Mouse (Mus musculus) neural tube, embryonic 11.5 days (tissue): ENCODE data around the gene Kcnab1. TPM values are rescaled to one million over a fixed set of nuclear protein-coding genes. Genes with fewer than 3 reads are reported as not detected.

Source experiments
- ATAC-seq: fragments of 200-750 bp; cut with Nextera tagmentation; 2 replicates; pipeline ENCODE4 v1.8.0; 2017; ENCODE audit warnings: moderate number of reproducible peaks, mild to moderate bottlenecking, moderate TSS enrichment, moderate library complexity; ENCODE audit not compliant: insufficient read depth, low FRiP score, low TSS enrichment
- DNase-seq: peaks from one replicate; pipeline ENCODE4 v3.0.0-alpha.2; 2015; ENCODE audit warnings: low spot score
- H3K27ac ChIP-seq: fragments of 300-500 bp; sonication (generic); 2 replicates; pipeline ENCODE4 v1.5.1; 2014; ENCODE audit warnings: low read depth, mild to moderate bottlenecking, low read length
- H3K27me3 ChIP-seq: fragments of 300-500 bp; sonication (generic); 2 replicates; pipeline ENCODE4 v1.6.1; 2014; ENCODE audit warnings: mild to moderate bottlenecking, low read length, mixed read lengths; ENCODE audit not compliant: control insufficient read depth, insufficient read depth
- H3K36me3 ChIP-seq: fragments of 300-500 bp; sonication (generic); 2 replicates; pipeline ENCODE4 v1.6.1; 2014; ENCODE audit warnings: mild to moderate bottlenecking, low read length, moderate library complexity, mixed read lengths; ENCODE audit not compliant: control insufficient read depth, insufficient read depth
- H3K4me1 ChIP-seq: fragments of 300-500 bp; sonication (generic); 2 replicates; pipeline ENCODE4 v1.6.1; 2014; ENCODE audit warnings: low read length, mixed read lengths; ENCODE audit not compliant: control insufficient read depth, insufficient read depth
- H3K4me2 ChIP-seq: fragments of 300-500 bp; sonication (generic); 2 replicates; pipeline ENCODE4 v1.6.1; 2014; ENCODE audit warnings: low read depth, mild to moderate bottlenecking, moderate library complexity
- H3K4me3 ChIP-seq: fragments of 300-500 bp; sonication (generic); 2 replicates; pipeline ENCODE4 v1.5.1; 2014; ENCODE audit warnings: low read depth, low read length
- H3K9ac ChIP-seq: fragments of 300-500 bp; sonication (generic); 2 replicates; pipeline ENCODE4 v1.6.1; 2014; ENCODE audit warnings: mild to moderate bottlenecking, low read length
- H3K9me3 ChIP-seq: fragments of 300-500 bp; sonication (generic); 2 replicates; pipeline ENCODE4 v1.6.1; 2016; ENCODE audit warnings: low read length; ENCODE audit not compliant: control insufficient read depth
- WGBS: fragments of 180-500 bp; shearing (Covaris S2); extraction: QIAGEN DNeasy Blood & Tissue Kit; methylation state at CpG from one replicate; pipeline ENCODE4 v1.1.7; 2014; 5-methylcytosine and 5-hydroxymethylcytosine counted together
- polyA plus RNA-seq: library from polyadenylated mRNA; unstranded; fragments of >200 nt; fragmentation: Nextera tagmentation; extraction: Ambion mirVana; gene quantifications from 2 replicates; pipeline ENCODE4 v1.2.1, GENCODE M21; 2014

Gene Kcnab1
- 7.7 and 9.5 TPM in 2 replicates for polyA plus RNA-seq

GRCm38 (mm10) chr3:65108945-65109921 is at the start of gene Kcnab1:
Gene Kcnab1, plus strand, starts transcription at chr3:65109384.
- peak; percentile 73 for ATAC-seq
- 2% methylated on average over 30 of the region's 30 CpGs for WGBS
- Histone ChIP-seq H3K4me2 (peak within 1 kb of the TSS; percentile 88), H3K9me3 (no peaks in the 10 kb centered on the region), H3K27me3 (no peaks in the 10 kb centered on the region), H3K27ac (no peak within 1 kb of the TSS), H3K9ac (peak within 1 kb of the TSS; percentile 55), H3K4me1 (no peaks in the 10 kb centered on the region), H3K36me3 (no peaks in the 10 kb centered on the region), H3K4me3 (peak within 1 kb of the TSS; percentile 37)
- peak; percentile 65 for DNase-seq

GRCm38 (mm10) chr3:65088295-65088694 is 20.9 kb upstream of the Kcnab1 start:
- Histone ChIP-seq H3K9me3 (no peaks in the 10 kb centered on the region), H3K4me2 (no peak overlapping the region), H3K36me3 (no peaks in the 10 kb centered on the region), H3K9ac (no peak overlapping the region), H3K27ac (no peak overlapping the region), H3K4me3 (no peak overlapping the region), H3K27me3 (no peaks in the 10 kb centered on the region), H3K4me1 (no peaks in the 10 kb centered on the region)
- no peak for DNase-seq
- 86% methylated on average over 2 of the region's 2 CpGs for WGBS
- no peak for ATAC-seq

- ATAC-seq (no peak), DNase-seq (no peak)
- Histone ChIP-seq H3K9ac (no peak overlapping the region), H3K36me3 (no peaks in the 10 kb centered on the region), H3K27me3 (no peaks in the 10 kb centered on the region), H3K9me3 (no peaks in the 10 kb centered on the region), H3K4me3 (no peak overlapping the region), H3K4me1 (no peaks in the 10 kb centered on the region), H3K27ac (no peak overlapping the region), H3K4me2 (no peak overlapping the region)
- WGBS, result 70% methylated on average over 6 of the region's 6 CpGs
These were observed 5.1 kb upstream of the Kcnab1 start for GRCm38 (mm10) chr3:65104117-65104516.

GRCm38 (mm10) chr3:65110190-65110589 is 1.0 kb downstream of the Kcnab1 start:
- H3K4me1 ChIP-seq, result no peaks in the 10 kb centered on the region
- H3K9me3 ChIP-seq, result no peaks in the 10 kb centered on the region
- H3K27me3 ChIP-seq, result no peaks in the 10 kb centered on the region
- H3K4me3 ChIP-seq, result peak overlapping the region; percentile 37
- peak overlapping the region; percentile 88 for H3K4me2 ChIP-seq
- H3K36me3 ChIP-seq, result no peaks in the 10 kb centered on the region
- ATAC-seq, result no peak
- 72% methylated on average over 9 of the region's 9 CpGs for WGBS
- no peak for DNase-seq
- no peak overlapping the region for H3K27ac ChIP-seq
- no peak overlapping the region for H3K9ac ChIP-seq

GRCm38 (mm10) chr3:65111176-65111575 is 2.0 kb downstream of the Kcnab1 start:
- 84% methylated on average over 2 of the region's 2 CpGs for WGBS
- ATAC-seq (no peak), DNase-seq (no peak)
- H3K36me3 ChIP-seq, result no peaks in the 10 kb centered on the region
- no peaks in the 10 kb centered on the region for H3K4me1 ChIP-seq
- no peak overlapping the region for H3K27ac ChIP-seq
- H3K4me2 ChIP-seq, result no peak overlapping the region
- H3K9me3 ChIP-seq, result no peaks in the 10 kb centered on the region
- no peak overlapping the region for H3K9ac ChIP-seq
- H3K27me3 ChIP-seq, result no peaks in the 10 kb centered on the region
- H3K4me3 ChIP-seq, result no peak overlapping the region

- Histone ChIP-seq H3K4me1 (no peaks in the 10 kb centered on the region), H3K4me3 (no peak overlapping the region), H3K9ac (no peak overlapping the region), H3K27me3 (no peaks in the 10 kb centered on the region), H3K36me3 (no peaks in the 10 kb centered on the region), H3K27ac (no peak overlapping the region), H3K4me2 (no peak overlapping the region), H3K9me3 (no peaks in the 10 kb centered on the region)
- ATAC-seq, result no peak
- DNase-seq, result no peak
- whole genome bisulfite sequencing, result 91% methylated on average over 6 of the region's 6 CpGs
These were observed 6.0 kb downstream of the Kcnab1 start for GRCm38 (mm10) chr3:65115164-65115563.

- no peaks in the 10 kb centered on the region for H3K36me3 ChIP-seq
- ATAC-seq (no peak), DNase-seq (no peak)
- no peaks in the 10 kb centered on the region for H3K4me1 ChIP-seq
- no peak overlapping the region for H3K4me3 ChIP-seq
- H3K4me2 ChIP-seq, result no peak overlapping the region
- H3K27ac ChIP-seq, result no peak overlapping the region
- H3K27me3 ChIP-seq, result no peaks in the 10 kb centered on the region
- no peak overlapping the region for H3K9ac ChIP-seq
- 80% methylated on average over 3 of the region's 3 CpGs for WGBS
- H3K9me3 ChIP-seq, result no peaks in the 10 kb centered on the region
These were observed 7.8 kb downstream of the Kcnab1 start for GRCm38 (mm10) chr3:65116958-65117357.

- H3K4me2 ChIP-seq, result no peak overlapping the region
- no peak for ATAC-seq
- no peak for DNase-seq
- H3K4me1 ChIP-seq, result no peaks in the 10 kb centered on the region
- no peaks in the 10 kb centered on the region for H3K27me3 ChIP-seq
- 66% methylated on average over 8 of the region's 8 CpGs for WGBS
- H3K9ac ChIP-seq, result no peak overlapping the region
- no peaks in the 10 kb centered on the region for H3K36me3 ChIP-seq
- H3K9me3 ChIP-seq, result no peaks in the 10 kb centered on the region
- no peak overlapping the region for H3K4me3 ChIP-seq
- H3K27ac ChIP-seq, result no peak overlapping the region
These were observed 8.2 kb downstream of the Kcnab1 start for GRCm38 (mm10) chr3:65117365-65117764.

- H3K36me3 ChIP-seq, result no peaks in the 10 kb centered on the region
- no peak overlapping the region for H3K4me2 ChIP-seq
- H3K27me3 ChIP-seq, result no peaks in the 10 kb centered on the region
- no peak overlapping the region for H3K27ac ChIP-seq
- no peak overlapping the region for H3K4me3 ChIP-seq
- no peaks in the 10 kb centered on the region for H3K4me1 ChIP-seq
- H3K9me3 ChIP-seq, result no peaks in the 10 kb centered on the region
- H3K9ac ChIP-seq, result no peak overlapping the region
- no peak for DNase-seq
- no peak for ATAC-seq
- 83% methylated on average over 3 of the region's 3 CpGs for WGBS
These were observed 15.8 kb downstream of the Kcnab1 start for GRCm38 (mm10) chr3:65124975-65125374.
